Mouse (Mus musculus): ENCODE results near the gene Dcakd.
"Not testable (repeated sequence)": the region's sequence is repeated elsewhere in the genome, so short reads cannot be mapped to it uniquely, and the experiment has no call there.

The Dcakd gene

GRCm38 (mm10) chr11:102981151-102981890, 46.8 kb downstream of the Dcakd start:
- no peak for DNase-seq (ENCODE audit: low spot score)

DNA sequence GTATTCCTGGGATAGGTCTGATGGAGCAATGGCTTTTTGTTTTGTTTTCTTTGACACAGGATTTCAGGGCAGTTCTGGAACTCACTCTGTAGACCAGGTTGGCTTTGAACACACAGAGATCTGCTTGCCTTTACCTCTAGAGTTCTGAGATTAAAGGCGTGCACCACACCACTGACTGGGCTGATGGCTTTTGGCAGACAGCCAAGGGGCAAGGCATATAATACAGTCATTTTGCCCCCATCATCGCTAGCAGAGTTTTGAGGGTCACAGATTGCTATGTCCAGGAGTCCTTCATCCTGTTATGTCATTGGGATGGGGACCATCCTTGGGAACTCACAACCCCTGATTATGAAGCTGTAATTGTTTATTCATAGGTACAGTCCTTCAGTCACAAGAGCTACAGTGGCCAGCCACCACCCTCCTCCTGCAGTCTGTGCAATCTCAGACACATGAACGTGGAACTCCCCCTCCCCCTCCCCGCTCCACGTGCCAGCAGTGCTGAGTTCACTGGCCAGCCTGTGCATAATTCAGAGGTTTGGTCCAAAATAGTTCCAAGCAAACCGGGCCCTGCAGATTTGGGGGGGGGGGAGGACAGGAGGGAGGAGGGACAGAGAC, 50.0 kb downstream of the Dcakd start:
- DNase-seq (ENCODE audit: low spot score): no peak

- DNase-seq (ENCODE audit: low spot score): not testable (repeated sequence)
Observed at GRCm38 (mm10) chr11:102975966-102976365, 52.2 kb downstream of the Dcakd start.

DNA sequence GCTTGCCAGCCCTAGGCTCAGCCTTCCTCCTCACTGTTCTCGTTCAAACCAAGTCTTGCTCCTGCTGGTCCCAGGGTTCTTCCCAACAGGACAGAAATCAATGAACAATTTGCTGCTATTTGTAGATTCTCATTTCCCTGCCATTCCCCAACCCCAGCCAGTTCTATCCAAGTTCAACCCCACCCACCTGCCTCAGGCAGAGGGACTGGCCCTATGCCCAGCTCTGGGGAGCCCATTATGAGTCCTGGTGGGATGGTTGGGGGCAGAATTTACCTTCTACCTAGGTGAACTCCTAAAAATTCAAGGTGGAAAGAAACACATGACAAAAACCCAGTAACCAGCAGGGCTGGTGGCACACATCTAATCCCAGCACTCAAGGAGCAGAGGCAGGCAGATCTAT, 55.8 kb downstream of the Dcakd start:
- no peak for DNase-seq (ENCODE audit: low spot score)

GRCm38 (mm10) chr11:102971604-102972003, 56.5 kb downstream of the Dcakd start:
- no peak for DNase-seq (ENCODE audit: low spot score)

DNA sequence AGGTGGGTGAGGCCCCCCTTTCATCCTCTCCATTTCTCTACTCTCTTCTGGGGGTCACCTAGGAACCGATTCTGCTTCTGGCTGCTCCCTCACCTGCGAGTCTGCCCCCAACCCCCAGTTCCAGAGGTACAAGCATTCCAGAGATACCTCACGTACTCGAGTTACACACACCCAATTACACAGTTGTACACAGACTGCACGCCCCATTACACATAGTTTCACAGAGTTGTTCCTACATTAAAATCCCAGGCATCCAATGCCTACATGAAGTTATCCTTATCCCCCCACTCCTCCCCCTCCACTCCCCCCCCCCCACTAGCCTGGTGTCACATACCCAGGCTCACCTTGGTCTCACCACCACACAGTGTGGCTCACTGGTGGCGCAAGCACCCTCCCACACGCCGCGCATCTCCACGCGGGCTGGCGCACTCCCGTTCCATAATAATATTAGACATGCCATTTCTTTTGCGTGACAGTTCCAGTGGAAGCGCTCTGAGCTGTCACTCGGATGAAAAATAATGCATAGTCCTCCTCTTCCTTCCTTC, 63.5 kb downstream of the Dcakd start:
- no peak for DNase-seq (ENCODE audit: low spot score)

DNA sequence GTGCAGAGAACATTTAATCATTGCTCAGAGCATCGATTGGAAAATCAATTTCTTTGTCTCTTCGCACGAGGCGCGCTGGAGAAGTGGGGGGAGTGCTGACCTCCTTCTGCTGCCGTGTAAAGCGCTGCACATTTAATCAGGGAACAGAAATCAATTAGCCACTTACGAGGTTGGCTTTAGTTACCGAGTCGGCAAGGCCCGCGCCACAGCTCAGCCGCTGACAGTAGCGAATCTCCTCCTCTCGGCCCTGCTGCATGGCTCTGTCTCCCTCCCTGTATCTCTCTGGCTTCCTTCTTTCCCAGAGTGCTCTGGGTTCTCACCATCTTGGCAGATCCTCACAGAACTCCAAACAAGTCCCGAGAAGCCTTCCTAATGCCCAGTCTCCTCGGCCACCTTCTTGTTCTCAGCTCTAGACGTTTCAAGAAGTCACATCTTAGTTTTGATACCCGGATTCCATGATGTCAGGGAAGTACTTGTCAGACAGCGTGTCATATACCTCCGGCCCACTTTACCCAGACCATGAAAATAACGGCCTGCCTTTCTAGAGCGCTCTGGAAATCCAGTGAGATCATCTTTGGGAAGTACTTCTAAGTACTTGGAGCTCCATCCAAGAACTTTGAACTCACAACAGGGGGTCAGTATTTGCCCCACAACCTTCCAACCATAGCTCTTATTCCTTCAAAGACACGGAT, 64.1 kb downstream of the Dcakd start:
- no peak for DNase-seq (ENCODE audit: low spot score)

DNA sequence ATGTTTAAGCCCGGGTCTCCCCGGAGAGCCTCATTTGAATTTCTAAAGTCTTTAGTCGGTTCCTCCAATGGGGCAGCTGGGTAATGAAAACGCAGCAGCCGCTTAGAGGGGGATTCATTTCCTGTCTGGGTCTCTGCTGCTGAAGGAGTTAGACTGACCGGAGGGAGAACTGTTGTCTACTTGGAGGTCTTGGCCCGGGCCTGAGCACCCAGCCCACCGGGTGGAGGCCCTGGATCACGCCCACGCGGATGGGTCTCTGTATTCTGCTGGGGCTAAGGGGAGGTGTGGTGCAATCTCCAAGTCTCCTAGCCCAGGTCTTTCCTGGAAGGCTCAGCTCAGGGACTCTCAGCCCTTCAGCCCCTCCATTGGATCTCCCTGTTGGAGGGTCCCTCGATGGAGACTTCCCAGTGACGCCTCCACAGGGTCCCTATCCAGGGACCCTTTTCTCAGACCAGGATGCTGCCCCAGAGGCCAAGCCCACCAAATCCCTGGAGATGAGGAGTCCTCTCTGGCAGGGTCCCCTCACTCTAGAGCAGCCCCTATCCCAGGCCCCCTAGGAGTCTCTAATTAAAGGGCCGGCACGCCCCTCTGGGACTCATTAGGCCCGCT, 64.8 kb downstream of the Dcakd start:
- no peak for DNase-seq (ENCODE audit: low spot score)

- no peak for DNase-seq (ENCODE audit: low spot score)
Observed at GRCm38 (mm10) chr11:102962861-102963245, 65.3 kb downstream of the Dcakd start.

DNA sequence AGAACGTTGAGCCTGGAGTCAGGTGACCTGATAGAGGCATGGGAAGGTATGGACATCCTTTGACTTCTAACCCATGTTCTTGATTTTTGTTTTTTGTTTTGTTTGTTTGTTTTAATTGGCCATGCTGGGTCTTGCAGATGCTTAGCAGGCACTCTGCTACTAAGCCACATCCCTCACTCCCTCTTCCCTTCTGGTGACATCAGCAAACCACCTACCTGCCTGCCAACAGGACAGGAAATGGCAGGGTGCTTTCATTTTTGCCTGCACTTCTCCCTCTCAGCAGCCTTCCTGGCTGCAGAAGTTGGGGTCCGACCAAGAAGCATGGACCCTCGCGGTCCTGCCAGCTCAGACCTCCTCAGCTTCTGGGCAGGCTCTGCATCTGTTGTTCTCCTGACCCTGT, 67.1 kb downstream of the Dcakd start:
- DNase-seq (ENCODE audit: low spot score): no peak

DNA sequence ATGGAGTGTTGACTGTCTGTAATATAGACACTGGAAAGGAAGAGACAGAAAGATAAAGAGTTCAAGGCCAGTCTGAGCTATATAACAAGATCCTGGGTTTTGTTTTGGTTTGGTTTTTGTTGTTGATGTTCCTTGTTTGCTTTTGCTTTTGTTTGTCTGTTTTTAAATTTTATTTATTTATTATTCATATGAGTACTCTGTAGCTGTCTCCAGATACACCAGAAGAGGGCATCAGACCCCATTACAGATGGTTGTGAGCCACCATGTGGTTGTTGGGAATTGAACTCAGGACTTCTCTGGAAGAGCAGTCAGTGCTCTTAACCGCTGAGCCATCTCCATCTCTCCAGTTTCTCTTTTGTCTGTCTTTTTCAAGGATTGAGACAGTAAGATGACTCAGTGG, 69.3 kb downstream of the Dcakd start:
- no peak for DNase-seq (ENCODE audit: low spot score)

DNA sequence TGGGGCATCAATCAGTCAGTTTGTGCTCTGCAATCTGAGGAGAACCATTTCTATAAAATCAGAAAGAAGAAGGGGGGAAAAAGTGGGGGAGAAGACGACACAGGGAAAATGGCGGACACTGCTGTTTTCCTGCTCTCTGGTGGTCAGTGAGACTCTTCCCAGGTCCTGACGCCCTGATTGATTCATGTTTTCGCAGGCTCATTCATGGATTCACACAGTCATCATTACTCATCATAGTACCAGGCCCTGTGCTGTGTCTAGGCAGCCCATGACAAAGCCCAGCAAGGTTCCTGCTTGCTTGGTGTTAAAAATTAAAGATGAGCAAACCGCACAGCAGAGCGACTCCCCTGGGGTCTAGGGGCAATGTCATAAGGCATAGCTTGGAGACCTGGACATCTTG, 69.7 kb downstream of the Dcakd start:
- DNase-seq (ENCODE audit: low spot score): no peak

DNA sequence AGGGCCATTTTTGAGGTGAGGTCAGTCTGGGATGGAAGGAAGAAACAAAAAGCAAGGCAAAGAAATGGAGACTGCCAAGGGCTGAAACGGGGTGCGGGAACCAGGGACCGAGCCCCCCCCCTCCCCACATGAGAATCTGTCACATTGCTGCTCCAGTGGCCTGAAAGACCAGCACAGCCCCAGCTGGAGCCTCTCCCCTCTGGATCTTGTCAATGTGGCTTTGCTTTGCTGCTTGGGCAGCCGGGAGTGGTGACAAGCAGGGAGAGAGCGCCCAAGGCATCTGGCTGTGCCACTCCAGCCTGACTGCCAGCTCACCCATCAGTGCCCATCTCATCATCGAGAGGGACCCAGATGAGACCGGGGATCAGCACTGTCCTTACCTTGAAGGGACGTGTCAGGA, 70.4 kb downstream of the Dcakd start:
- no peak for DNase-seq (ENCODE audit: low spot score)

- no peak for DNase-seq (ENCODE audit: low spot score)
Observed at GRCm38 (mm10) chr11:102956962-102957614, 71.0 kb downstream of the Dcakd start.

- DNase-seq (ENCODE audit: low spot score): no peak
Observed at GRCm38 (mm10) chr11:102952922-102953321, 75.2 kb downstream of the Dcakd start.

DNA sequence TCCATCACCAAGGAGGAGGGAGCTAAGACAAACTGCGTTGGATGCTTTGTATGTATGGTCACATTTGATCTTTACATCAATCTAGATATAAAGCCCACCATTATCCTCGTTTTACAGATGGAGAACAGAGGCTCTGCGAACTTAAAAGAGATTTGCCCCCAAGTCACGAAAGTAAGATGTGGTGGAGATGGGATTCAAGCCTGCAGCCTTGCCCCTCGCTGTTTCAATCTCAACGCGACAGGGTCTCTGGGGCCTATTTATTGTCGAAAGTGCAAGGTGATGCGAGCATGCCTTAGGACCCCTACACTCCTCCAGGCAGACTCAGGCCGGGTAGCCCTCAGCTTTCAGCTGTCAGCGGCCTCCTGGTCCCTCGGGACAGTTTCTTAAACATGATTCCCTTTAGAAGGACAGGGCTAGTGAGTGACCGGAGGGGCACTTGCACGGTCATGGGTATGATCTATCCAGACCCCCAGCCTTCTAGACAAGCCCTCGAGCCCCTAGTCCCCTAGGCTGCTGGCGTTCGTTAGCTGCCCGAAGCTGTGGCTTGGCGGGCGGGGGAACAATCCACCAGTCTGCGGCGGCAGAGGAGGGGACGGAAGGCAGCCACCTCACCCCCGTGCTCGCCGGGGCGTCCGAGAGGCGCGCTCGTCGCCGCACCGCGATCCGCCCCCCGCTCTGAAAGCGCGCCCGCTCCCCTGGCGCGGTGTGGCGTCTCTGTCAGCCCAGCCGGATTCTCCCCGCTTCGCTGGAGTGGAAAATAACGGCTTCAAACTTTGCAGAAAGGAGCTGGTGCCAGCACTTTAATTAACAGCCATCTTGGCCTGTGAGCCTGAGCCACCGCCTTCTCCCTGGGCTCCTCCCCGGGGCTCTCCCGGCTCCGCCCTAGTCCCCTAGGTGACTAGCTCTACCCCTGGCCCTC, 79.8 kb downstream of the Dcakd start:
- DNase-seq (ENCODE audit: low spot score): no peak

GRCm38 (mm10) chr11:102946992-102947343, 81.2 kb downstream of the Dcakd start:
- no peak for DNase-seq (ENCODE audit: low spot score)

DNA sequence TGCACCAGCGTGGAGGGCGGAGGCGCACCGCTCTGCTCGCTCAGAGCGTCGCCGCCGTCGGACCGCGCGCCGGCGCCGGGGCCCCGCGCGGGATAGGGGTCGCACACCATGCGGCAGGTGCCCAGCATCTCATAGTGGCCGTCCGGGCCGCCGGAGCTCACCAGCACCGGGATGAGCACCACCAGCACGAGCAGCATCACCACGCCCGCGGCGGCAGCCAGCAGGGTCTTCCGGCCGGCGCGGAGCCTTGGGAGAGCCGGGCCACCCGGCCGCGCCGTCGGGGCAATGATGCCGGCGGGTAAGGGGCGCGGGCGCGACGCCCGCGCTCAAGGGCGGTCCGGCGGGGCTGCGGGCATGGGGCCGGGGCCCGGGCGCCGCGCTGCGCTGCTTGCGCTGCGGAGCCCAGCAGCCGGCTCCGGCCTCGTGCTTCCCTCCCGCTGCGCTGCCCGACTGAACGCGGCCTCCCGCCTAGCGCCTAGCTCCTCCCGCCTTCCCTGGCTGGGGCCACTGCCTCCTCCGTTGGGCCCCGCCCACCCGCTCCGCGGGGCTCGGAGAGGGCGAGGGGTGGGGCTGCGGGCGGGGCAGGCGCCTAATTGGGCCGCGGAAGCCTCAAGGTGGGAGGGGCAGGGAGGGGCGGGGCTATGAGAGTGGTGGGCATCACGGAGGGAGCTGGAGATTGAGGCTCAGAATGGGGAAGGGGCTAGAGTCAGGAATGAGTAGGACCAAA, 81.7 kb downstream of the Dcakd start, which contains the start of gene C1ql1:
C1ql1 (minus strand) TSS at position 424 of the 727 bp plus-strand sequence.
- peak; percentile 49 for DNase-seq (ENCODE audit: low spot score)

GRCm38 (mm10) chr11:102945306-102946264, 82.5 kb downstream of the Dcakd start:
- no peak for DNase-seq (ENCODE audit: low spot score)

Measured in ovary, postnatal 10 days (tissue).